Mouse (Mus musculus): ENCODE measurements around the gene Plekho2.

- TF ChIP-seq CTCF (IDR thresholded peaks at IDR 0.05; ENCODE audit: borderline replicate concordance, insufficient read depth, low read depth, low read length) (no peak), POLR2A (IDR thresholded peaks at IDR 0.05; ENCODE audit: borderline replicate concordance, insufficient read depth, low read length) (no peak)
Measured at GRCm38 (mm10) chr9:65561016-65561415, 18.8 kb downstream of the Plekho2 start.
